Mouse (Mus musculus): Measurements from ENCODE around the gene Col5a3. TPM values are rescaled to one million over a fixed set of nuclear protein-coding genes. Genes with fewer than 3 reads are reported as not detected.

Gene Col5a3
- polyA plus RNA-seq, 1 experiment, result 0.62 TPM

GRCm38 (mm10) chr9:20726134-20726858, 88.6 kb downstream of the Col5a3 start:
- Histone ChIP-seq H3K4me3 (ENCODE audit: control insufficient read depth, low read depth, low read length) (peak overlapping the region; percentile 32), H3K27me3 (ENCODE audit: control insufficient read depth, insufficient read depth, low read length) (peaks cover 3% of the 10 kb centered on the region; the same call in 1 of the 2 replicates), H3K4me1 (ENCODE audit: control insufficient read depth, insufficient read depth, low read length) (peaks cover 13% of the 10 kb centered on the region), H3K36me3 (ENCODE audit: control insufficient read depth, insufficient read depth, low read length) (no peaks in the 10 kb centered on the region), H3K27ac (ENCODE audit: control insufficient read depth, insufficient read depth, low read depth, low read length) (no peak overlapping the region)
- TF ChIP-seq CTCF (IDR thresholded peaks at IDR 0.05; ENCODE audit: control insufficient read depth, insufficient read depth, insufficient replicate concordance, low read depth, low read length) (no peak), POLR2A (IDR thresholded peaks at IDR 0.05; ENCODE audit: control insufficient read depth, low read depth, low read length) (no peak)

- no peak overlapping the region for H3K4me3 ChIP-seq (ENCODE audit: control insufficient read depth, low read depth, low read length)
- no peaks in the 10 kb centered on the region for H3K36me3 ChIP-seq (ENCODE audit: control insufficient read depth, insufficient read depth, low read length)
- no peak overlapping the region for H3K27ac ChIP-seq (ENCODE audit: control insufficient read depth, insufficient read depth, low read depth, low read length)
- H3K27me3 ChIP-seq (ENCODE audit: control insufficient read depth, insufficient read depth, low read length), result 0 out of 2 replicates have a peak, but pooled peaks cover 3% of the 10 kb centered on the region
- H3K4me1 ChIP-seq (ENCODE audit: control insufficient read depth, insufficient read depth, low read length), result peaks cover 6% of the 10 kb centered on the region
- TF ChIP-seq CTCF (IDR thresholded peaks at IDR 0.05; ENCODE audit: control insufficient read depth, insufficient read depth, insufficient replicate concordance, low read depth, low read length) (no peak), POLR2A (IDR thresholded peaks at IDR 0.05; ENCODE audit: control insufficient read depth, low read depth, low read length) (no peak)
Measured at GRCm38 (mm10) chr9:20721582-20721981, 93.3 kb downstream of the Col5a3 start.

Other genes starting within 250 kb of the Col5a3 start
- gene Zfp846, start 233.8 kb downstream of the Col5a3 start, polyA plus RNA-seq (2012; rRNA removed), result 2.4 and 2.8 TPM in 2 replicates
- gene Ubl5, start 172.2 kb downstream of the Col5a3 start, polyA plus RNA-seq (2012; rRNA removed), result 175 and 241 TPM in 2 replicates
- 35.7 and 40.5 TPM in 2 replicates for gene Fbxl12, start 170.3 kb downstream of the Col5a3 start, polyA plus RNA-seq (2012; rRNA removed)
- gene Pin1, start 163.0 kb downstream of the Col5a3 start, polyA plus RNA-seq (2012; rRNA removed), result 17.7 and 17.8 TPM in 2 replicates
- gene Olfm2, start 68.7 kb downstream of the Col5a3 start, polyA plus RNA-seq (2012; rRNA removed), result 3.2 and 3.4 TPM in 2 replicates
- not detected in 2 replicates for gene Rdh8, start 3.4 kb upstream of the Col5a3 start, polyA plus RNA-seq (2012; rRNA removed)
- 2.6 and 3.1 TPM in 2 replicates for gene A230050P20Rik, start 53.6 kb upstream of the Col5a3 start, polyA plus RNA-seq (2012; rRNA removed)
- 0.88 and 1.1 TPM in 2 replicates for gene Angptl6, start 64.7 kb upstream of the Col5a3 start, polyA plus RNA-seq (2012; rRNA removed)
- gene Ppan, start 73.1 kb upstream of the Col5a3 start, polyA plus RNA-seq (2012; rRNA removed), result 28.4 and 32.2 TPM in 2 replicates
- 223 and 282 TPM in 2 replicates for gene Eif3g, start 83.6 kb upstream of the Col5a3 start, polyA plus RNA-seq (2012; rRNA removed)
- gene Dnmt1, start 144.8 kb upstream of the Col5a3 start, polyA plus RNA-seq (2012; rRNA removed), result 15.4 and 18.3 TPM in 2 replicates
- gene S1pr2, start 161.7 kb upstream of the Col5a3 start, polyA plus RNA-seq (2012; rRNA removed), result 0.70 and 0.87 TPM in 2 replicates
- gene Mrpl4, start 187.7 kb upstream of the Col5a3 start, polyA plus RNA-seq (2012; rRNA removed), result 45.1 and 51.5 TPM in 2 replicates
- 1.8 TPM in 2 replicates for gene Icam1, start 200.9 kb upstream of the Col5a3 start, polyA plus RNA-seq (2012; rRNA removed)
- gene Icam4, start 214.3 kb upstream of the Col5a3 start, polyA plus RNA-seq (2012; rRNA removed), result 0.21 and 0.30 TPM in 2 replicates
- 4.0 and 4.2 TPM in 2 replicates for gene Icam5, start 217.0 kb upstream of the Col5a3 start, polyA plus RNA-seq (2012; rRNA removed)